Mouse (Mus musculus) MEL (cell line): ENCODE data around the gene Mcat.

Experiments used
- CHD2 ChIP-seq: IDR thresholded peaks from 2 replicates; pipeline ENCODE4 v1.6.1; 2011; ENCODE audit warnings: low read length, improper control_type of control experiment
- CTCF ChIP-seq, 3 experiments: IDR thresholded peaks in 2 of 3; conservative IDR thresholded peaks in 1 of 3; 2 replicates each; pipeline ENCODE4 v1.5.1; 2011 to 2012; ENCODE audit warnings: low read length in 3 of 3, low read depth in 2 of 3, mild to moderate bottlenecking in 2 of 3, improper control_type of control experiment in 1 of 3, inconsistent platforms in 1 of 3, mixed read lengths in 1 of 3, moderate library complexity in 1 of 3; ENCODE audit not compliant: control insufficient read depth in 1 of 3, insufficient read depth in 1 of 3, poor library complexity in 1 of 3, severe bottlenecking in 1 of 3
- KAT2A ChIP-seq: conservative IDR thresholded peaks from 2 replicates; pipeline ENCODE4 v1.6.1; 2012; ENCODE audit warnings: low read depth, low read length, improper control_type of control experiment, inconsistent platforms
- POLR2A ChIP-seq, 2 experiments: IDR thresholded peaks; 2 replicates each; pipeline ENCODE4 v1.6.1; 2011 to 2012; ENCODE audit warnings: low read length in 2 of 2, mild to moderate bottlenecking in 2 of 2, control low read depth in 1 of 2, improper control_type of control experiment in 1 of 2, low read depth in 1 of 2, moderate library complexity in 1 of 2; ENCODE audit not compliant: control insufficient read depth in 1 of 2, insufficient read depth in 1 of 2, poor library complexity in 1 of 2
- TCF12 ChIP-seq: IDR thresholded peaks from 2 replicates; pipeline ENCODE4 v1.6.1; 2014; ENCODE audit warnings: low read depth, mild to moderate bottlenecking, inconsistent platforms, low read length, improper control_type of control experiment, moderate library complexity
- UBTF ChIP-seq: IDR thresholded peaks from 2 replicates; pipeline ENCODE4 v1.6.1; 2012; ENCODE audit warnings: low read depth, mild to moderate bottlenecking, inconsistent platforms, low read length, improper control_type of control experiment, moderate library complexity, borderline replicate concordance; ENCODE audit not compliant: insufficient read depth
- ZC3H11A ChIP-seq: IDR thresholded peaks from 2 replicates; pipeline ENCODE4 v1.6.1; 2012; ENCODE audit warnings: low read depth, mild to moderate bottlenecking, inconsistent platforms, low read length, improper control_type of control experiment

DNA sequence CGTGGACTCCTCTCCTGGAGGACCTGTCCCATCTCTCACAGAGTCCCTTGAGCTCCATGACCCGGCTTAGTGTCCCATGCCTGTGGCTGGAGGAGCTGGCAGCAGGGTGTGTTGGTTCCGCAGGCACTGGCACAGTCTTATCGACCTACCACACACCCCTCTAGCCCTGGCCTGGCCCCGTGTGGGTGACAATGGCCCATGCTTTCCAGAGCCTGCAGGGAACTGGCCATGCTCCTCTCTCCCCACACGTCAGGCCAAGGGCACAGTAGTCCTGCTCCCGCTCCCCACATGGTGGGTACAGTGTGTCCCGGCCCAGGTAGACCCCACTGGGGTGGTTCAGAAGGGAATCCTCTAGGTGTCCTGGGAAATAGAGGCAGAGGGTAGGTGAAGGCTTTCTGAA lies 43.1 kb upstream of the Mcat start:
- no peak for TF ChIP-seq KAT2A
- no peak for TF ChIP-seq UBTF
- TF ChIP-seq CHD2 = no peak
- no peak for TF ChIP-seq TCF12
- TF ChIP-seq ZC3H11A = no peak
- TF ChIP-seq CTCF (IDR thresholded peaks at IDR 0.05 in 2 of 3, conservative IDR thresholded peaks at IDR 0.05 in 1 of 3; ENCODE audit: control insufficient read depth in 1 of 3, insufficient read depth in 1 of 3, low read depth in 2 of 3, low read length in 3 of 3, poor library complexity in 1 of 3, severe bottlenecking in 1 of 3) = no peak
- TF ChIP-seq POLR2A (IDR thresholded peaks at IDR 0.05; ENCODE audit: control insufficient read depth in 1 of 2, insufficient read depth in 1 of 2, low read depth in 1 of 2, low read length in 2 of 2, poor library complexity in 1 of 2) = no peak
